Mouse (Mus musculus): ENCODE results near the gene Ppm1g. TPM values are rescaled to one million over a fixed set of nuclear protein-coding genes. Genes with fewer than 3 reads are reported as not detected.

Gene Ppm1g
- polyA plus RNA-seq, 1 experiment from 2014 or later: 177 TPM

DNA sequence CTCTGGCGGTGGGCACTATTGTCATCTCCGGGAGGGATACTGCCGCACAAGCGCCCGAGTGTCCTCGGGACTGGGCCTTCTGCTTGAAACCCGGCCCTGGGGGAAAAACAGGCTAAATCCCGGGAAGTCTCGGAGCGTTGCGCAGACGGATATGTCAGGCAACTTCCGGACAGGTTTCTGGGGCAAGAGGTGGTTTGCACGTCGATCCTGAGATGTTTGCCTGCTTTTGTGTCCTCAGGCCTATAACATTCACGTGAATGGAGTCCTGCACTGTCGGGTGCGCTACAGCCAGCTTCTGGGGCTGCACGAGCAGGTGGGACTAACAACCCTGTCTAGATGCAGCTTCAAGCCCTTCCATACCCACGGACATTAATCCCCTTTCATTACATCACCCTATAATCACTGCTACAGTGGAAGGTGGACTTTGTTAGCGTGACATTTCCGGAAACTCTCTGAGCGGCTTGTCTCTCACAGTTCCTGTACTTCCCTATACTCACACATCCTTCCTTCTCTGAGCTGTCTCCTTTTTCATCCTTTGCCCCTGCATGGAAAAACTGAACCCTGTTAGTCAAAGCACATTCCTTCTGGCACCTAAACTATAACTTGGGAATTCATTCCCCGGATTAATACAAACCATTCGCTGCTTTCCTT, 26.7 kb downstream of the Ppm1g start:
- Histone ChIP-seq H3K4me2 (ENCODE audit: low read depth, low read length, severe bottlenecking) (peak overlapping the region; percentile 77), H3K9ac (ENCODE audit: low read length) (peak overlapping the region; percentile 74), H3K27ac (ENCODE audit: low read depth, low read length) (peak overlapping the region; percentile 58; the same call in 1 of the 2 replicates), H3K27me3 (ENCODE audit: control insufficient read depth, insufficient read depth, low read length) (no peaks in the 10 kb centered on the region), H3K4me3 (ENCODE audit: low read depth, low read length) (peak overlapping the region; percentile 83), H3K4me1 (replicated peaks; ENCODE audit: control insufficient read depth, insufficient read depth, low read length) (0 out of 2 replicates have a peak, but pooled peaks cover 3% of the 10 kb centered on the region), H3K36me3 (ENCODE audit: control insufficient read depth, insufficient read depth, low read length) (peaks cover 19% of the 10 kb centered on the region; the same call in 1 of the 2 replicates), H3K9me3 (ENCODE audit: control insufficient read depth, low read length) (no peaks in the 10 kb centered on the region)
- DNase-seq (ENCODE audit: low spot score): no peak
- ATAC-seq (replicated peaks; ENCODE audit: low FRiP score): no peak
- WGBS: 12% methylated on average over 25 of the region's 25 CpGs

- DNase-seq (ENCODE audit: low spot score) (peak; percentile 99), ATAC-seq (replicated peaks; ENCODE audit: low FRiP score) (peak; percentile 97)
- under 1% methylated on average over 48 of the region's 48 CpGs for WGBS
- H3K9me3 ChIP-seq (ENCODE audit: control insufficient read depth, low read length): no peaks in the 10 kb centered on the region
- peak within 1 kb of the TSS; percentile 74 for H3K9ac ChIP-seq (ENCODE audit: low read length)
- H3K4me2 ChIP-seq (ENCODE audit: low read depth, low read length, severe bottlenecking): peak within 1 kb of the TSS; percentile 77
- 0 out of 2 replicates have a peak, but pooled peaks cover 3% of the 10 kb centered on the region for H3K4me1 ChIP-seq (replicated peaks; ENCODE audit: control insufficient read depth, insufficient read depth, low read length)
- H3K27me3 ChIP-seq (ENCODE audit: control insufficient read depth, insufficient read depth, low read length): no peaks in the 10 kb centered on the region
- peaks cover 16% of the 10 kb centered on the region; the same call in 1 of the 2 replicates for H3K36me3 ChIP-seq (ENCODE audit: control insufficient read depth, insufficient read depth, low read length)
- H3K27ac ChIP-seq (ENCODE audit: low read depth, low read length): peak within 1 kb of the TSS; percentile 58; the same call in 1 of the 2 replicates
- peak within 1 kb of the TSS; percentile 83 for H3K4me3 ChIP-seq (ENCODE audit: low read depth, low read length)
Measured at GRCm38 (mm10) chr5:31192939-31193630, 27.4 kb downstream of the Ppm1g start, which contains the start of the genes Snx17 and Eif2b4. TSS of gene Snx17 (plus strand) at chr5:31193227. TSS of gene Eif2b4 (minus strand) at chr5:31193430.

- Histone ChIP-seq H3K4me3 (ENCODE audit: low read depth, low read length) (peak overlapping the region; percentile 83), H3K4me1 (replicated peaks; ENCODE audit: control insufficient read depth, insufficient read depth, low read length) (0 out of 2 replicates have a peak, but pooled peaks cover 3% of the 10 kb centered on the region), H3K27ac (ENCODE audit: low read depth, low read length) (peak overlapping the region; percentile 33; the same call in 1 of the 2 replicates), H3K9ac (ENCODE audit: low read length) (peak overlapping the region; percentile 74), H3K9me3 (ENCODE audit: control insufficient read depth, low read length) (no peaks in the 10 kb centered on the region), H3K27me3 (ENCODE audit: control insufficient read depth, insufficient read depth, low read length) (no peaks in the 10 kb centered on the region), H3K36me3 (ENCODE audit: control insufficient read depth, insufficient read depth, low read length) (peaks cover 15% of the 10 kb centered on the region; the same call in 1 of the 2 replicates), H3K4me2 (ENCODE audit: low read depth, low read length, severe bottlenecking) (peak overlapping the region; percentile 53)
- ATAC-seq (replicated peaks; ENCODE audit: low FRiP score) (no peak), DNase-seq (ENCODE audit: low spot score) (no peak)
- 16% methylated on average over 42 of the region's 42 CpGs for WGBS
Measured at GRCm38 (mm10) chr5:31192045-31192938, 28.2 kb downstream of the Ppm1g start.

GRCm38 (mm10) chr5:31190201-31190600, 30.3 kb downstream of the Ppm1g start:
- no peak for DNase-seq (ENCODE audit: low spot score)
- Histone ChIP-seq H3K9ac (ENCODE audit: low read length) (no peak overlapping the region), H3K27me3 (ENCODE audit: control insufficient read depth, insufficient read depth, low read length) (no peaks in the 10 kb centered on the region), H3K9me3 (ENCODE audit: control insufficient read depth, low read length) (no peaks in the 10 kb centered on the region), H3K27ac (ENCODE audit: low read depth, low read length) (no peak overlapping the region), H3K4me3 (ENCODE audit: low read depth, low read length) (no peak overlapping the region), H3K4me2 (ENCODE audit: low read depth, low read length, severe bottlenecking) (no peak overlapping the region), H3K4me1 (replicated peaks; ENCODE audit: control insufficient read depth, insufficient read depth, low read length) (0 out of 2 replicates have a peak, but pooled peaks cover 3% of the 10 kb centered on the region), H3K36me3 (ENCODE audit: control insufficient read depth, insufficient read depth, low read length) (peaks cover 13% of the 10 kb centered on the region; the same call in 1 of the 2 replicates)
- ATAC-seq (replicated peaks; ENCODE audit: low FRiP score): no peak
- 85% methylated on average over 9 of the region's 9 CpGs for WGBS

- 73% methylated on average over 4 of the region's 4 CpGs for WGBS
- DNase-seq (ENCODE audit: low spot score) (no peak), ATAC-seq (replicated peaks; ENCODE audit: low FRiP score) (no peak)
- Histone ChIP-seq H3K4me3 (ENCODE audit: low read depth, low read length) (no peak overlapping the region), H3K4me1 (replicated peaks; ENCODE audit: control insufficient read depth, insufficient read depth, low read length) (no peaks in the 10 kb centered on the region), H3K27me3 (ENCODE audit: control insufficient read depth, insufficient read depth, low read length) (no peaks in the 10 kb centered on the region), H3K27ac (ENCODE audit: low read depth, low read length) (no peak overlapping the region), H3K9ac (ENCODE audit: low read length) (no peak overlapping the region), H3K9me3 (ENCODE audit: control insufficient read depth, low read length) (no peaks in the 10 kb centered on the region), H3K36me3 (ENCODE audit: control insufficient read depth, insufficient read depth, low read length) (peaks cover 13% of the 10 kb centered on the region; the same call in 1 of the 2 replicates), H3K4me2 (ENCODE audit: low read depth, low read length, severe bottlenecking) (no peak overlapping the region)
Measured at GRCm38 (mm10) chr5:31188223-31188840, 32.2 kb downstream of the Ppm1g start.

DNA sequence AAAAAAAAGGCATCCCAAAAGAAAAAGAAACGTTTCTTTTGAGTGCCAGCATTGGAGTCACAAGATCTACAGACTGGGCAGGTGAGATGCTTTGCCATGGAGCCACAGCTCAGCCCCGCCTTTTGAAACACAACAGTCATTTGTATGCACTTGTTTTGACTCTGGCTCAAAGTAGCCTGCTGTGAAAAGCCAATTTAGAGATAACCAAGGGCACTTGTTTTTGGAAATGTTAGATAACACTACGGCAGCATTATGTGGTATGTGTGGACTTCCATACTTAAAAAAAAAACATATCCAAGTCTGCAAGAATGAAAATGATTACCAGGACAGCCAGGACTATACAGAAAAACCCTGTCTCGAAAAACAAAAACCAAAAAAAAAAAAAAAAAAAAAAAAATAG, 36.8 kb downstream of the Ppm1g start:
- no peak overlapping the region for H3K4me3 ChIP-seq (ENCODE audit: low read depth, low read length)
- no peak for ATAC-seq (replicated peaks; ENCODE audit: low FRiP score)
- H3K9me3 ChIP-seq (ENCODE audit: control insufficient read depth, low read length): no peaks in the 10 kb centered on the region
- no peaks in the 10 kb centered on the region for H3K4me1 ChIP-seq (replicated peaks; ENCODE audit: control insufficient read depth, insufficient read depth, low read length)
- H3K27me3 ChIP-seq (ENCODE audit: control insufficient read depth, insufficient read depth, low read length): no peaks in the 10 kb centered on the region
- WGBS: 66% methylated on average over 4 of the region's 4 CpGs
- no peak for DNase-seq (ENCODE audit: low spot score)
- H3K27ac ChIP-seq (ENCODE audit: low read depth, low read length): no peak overlapping the region
- H3K9ac ChIP-seq (ENCODE audit: low read length): no peak overlapping the region
- peaks cover 6% of the 10 kb centered on the region; the same call in 1 of the 2 replicates for H3K36me3 ChIP-seq (ENCODE audit: control insufficient read depth, insufficient read depth, low read length)
- H3K4me2 ChIP-seq (ENCODE audit: low read depth, low read length, severe bottlenecking): no peak overlapping the region

GRCm38 (mm10) chr5:31181183-31181770, 39.2 kb downstream of the Ppm1g start:
- Histone ChIP-seq H3K9ac (ENCODE audit: low read length) (no peak overlapping the region), H3K4me3 (ENCODE audit: low read depth, low read length) (no peak overlapping the region; the same call in 1 of the 2 replicates), H3K27ac (ENCODE audit: low read depth, low read length) (no peak overlapping the region), H3K27me3 (ENCODE audit: control insufficient read depth, insufficient read depth, low read length) (no peaks in the 10 kb centered on the region), H3K9me3 (ENCODE audit: control insufficient read depth, low read length) (no peaks in the 10 kb centered on the region), H3K36me3 (ENCODE audit: control insufficient read depth, insufficient read depth, low read length) (no peaks in the 10 kb centered on the region), H3K4me2 (ENCODE audit: low read depth, low read length, severe bottlenecking) (no peak overlapping the region), H3K4me1 (replicated peaks; ENCODE audit: control insufficient read depth, insufficient read depth, low read length) (no peaks in the 10 kb centered on the region)
- WGBS: 94% methylated on average over 9 of the region's 9 CpGs
- ATAC-seq (replicated peaks; ENCODE audit: low FRiP score) (no peak), DNase-seq (ENCODE audit: low spot score) (no peak)

All from forebrain, embryonic 11.5 days (tissue).